Mouse (Mus musculus) small intestine, adult 2 months (tissue): ENCODE data around the gene Hist1h3g. TPM values are rescaled to one million over a fixed set of nuclear protein-coding genes. Genes with fewer than 3 reads are reported as not detected.

Source experiments
- H3K27ac ChIP-seq: fragments of 200-500 bp; 2 replicates; pipeline ENCODE4 v1.5.1; 2012; ENCODE audit warnings: low read depth, low read length, control low read depth, inconsistent platforms; ENCODE audit not compliant: insufficient read depth
- H3K27me3 ChIP-seq: fragments of 200-500 bp; 2 replicates; pipeline ENCODE4 v1.6.1; 2012; ENCODE audit warnings: mild to moderate bottlenecking, moderate library complexity, low read length, inconsistent platforms; ENCODE audit not compliant: control insufficient read depth, insufficient read depth
- H3K36me3 ChIP-seq: fragments of 200-500 bp; 2 replicates; pipeline ENCODE4 v1.6.1; 2012; ENCODE audit warnings: mild to moderate bottlenecking, low read length, control low read depth, inconsistent platforms; ENCODE audit not compliant: control insufficient read depth, insufficient read depth
- H3K4me1 ChIP-seq: fragments of 200-500 bp; 2 replicates; pipeline ENCODE4 v1.6.1; 2012; ENCODE audit warnings: low read length, inconsistent platforms, mixed read lengths; ENCODE audit not compliant: control insufficient read depth, insufficient read depth, insufficient read length
- H3K4me3 ChIP-seq: fragments of 200-500 bp; 2 replicates; pipeline ENCODE4 v1.5.1; 2012; ENCODE audit warnings: low read depth, mild to moderate bottlenecking, control low read depth, inconsistent platforms, low read length, moderate library complexity
- CTCF ChIP-seq: fragments of 200-500 bp; IDR thresholded peaks from 2 replicates; pipeline ENCODE4 v1.5.1; 2012; ENCODE audit warnings: low read depth, mild to moderate bottlenecking, control low read depth, inconsistent platforms, low read length, moderate library complexity, mixed read lengths; ENCODE audit not compliant: insufficient replicate concordance, insufficient read length; ENCODE audit errors: extremely low read depth
- POLR2A ChIP-seq: fragments of 200-500 bp; IDR thresholded peaks from 2 replicates; pipeline ENCODE4 v1.6.1; 2012; ENCODE audit warnings: low read depth, mild to moderate bottlenecking, control low read depth, inconsistent platforms, low read length, moderate library complexity
- WGBS: fragments of 180-500 bp; shearing (Covaris S2); methylation state at CpG from one replicate; pipeline ENCODE4 v1.1.7; 2018; 5-methylcytosine and 5-hydroxymethylcytosine counted together
- polyA plus RNA-seq: library from polyadenylated mRNA; depleted of rRNA; stranded (reverse); fragments of >200 nt; gene quantifications from 2 replicates; pipeline ENCODE4 v1.2.3, GENCODE M21; 2012

The Hist1h3g gene
- polyA plus RNA-seq, 1 experiment: 65.8 TPM

- Histone ChIP-seq H3K36me3 (no peaks in the 10 kb centered on the region), H3K4me1 (no peaks in the 10 kb centered on the region), H3K4me3 (no peak overlapping the region), H3K27me3 (no peaks in the 10 kb centered on the region), H3K27ac (no peak overlapping the region)
- TF ChIP-seq CTCF: no peak
- WGBS: 19% methylated on average over 5 of the region's 5 CpGs
Measured at GRCm38 (mm10) chr13:23523976-23524375, 11.2 kb upstream of the Hist1h3g start.

GRCm38 (mm10) chr13:23524654-23525053 is 10.6 kb upstream of the Hist1h3g start:
- Histone ChIP-seq H3K27me3 (no peaks in the 10 kb centered on the region), H3K4me1 (no peaks in the 10 kb centered on the region), H3K4me3 (no peak overlapping the region), H3K27ac (no peak overlapping the region), H3K36me3 (no peaks in the 10 kb centered on the region)
- 13% methylated on average over 5 of the region's 5 CpGs for WGBS
- TF ChIP-seq POLR2A (no peak), CTCF (peak; percentile 89; the same call in 1 of the 2 replicates)

- H3K4me1 ChIP-seq: no peaks in the 10 kb centered on the region
- no peak overlapping the region for H3K4me3 ChIP-seq
- TF ChIP-seq CTCF: no peak
- TF ChIP-seq POLR2A: no peak
- H3K27ac ChIP-seq: no peak overlapping the region
- no peaks in the 10 kb centered on the region for H3K27me3 ChIP-seq
- no peaks in the 10 kb centered on the region for H3K36me3 ChIP-seq
- 11% methylated on average over 10 of the region's 10 CpGs for WGBS
Measured at GRCm38 (mm10) chr13:23525901-23526300, 9.3 kb upstream of the Hist1h3g start.

GRCm38 (mm10) chr13:23526312-23526711 is 8.9 kb upstream of the Hist1h3g start:
- WGBS: 2% methylated on average over 17 of the region's 17 CpGs
- Histone ChIP-seq H3K4me3 (no peak overlapping the region), H3K4me1 (no peaks in the 10 kb centered on the region), H3K27me3 (no peaks in the 10 kb centered on the region), H3K36me3 (no peaks in the 10 kb centered on the region), H3K27ac (no peak overlapping the region)
- TF ChIP-seq CTCF: no peak
- TF ChIP-seq POLR2A: no peak

- 89% methylated on average over 5 of the region's 5 CpGs for WGBS
- no peaks in the 10 kb centered on the region; the same call in 1 of the 2 replicates for H3K4me1 ChIP-seq
- H3K27me3 ChIP-seq: no peaks in the 10 kb centered on the region
- no peak for TF ChIP-seq POLR2A
- no peak overlapping the region for H3K4me3 ChIP-seq
- H3K36me3 ChIP-seq: no peaks in the 10 kb centered on the region
- no peak overlapping the region for H3K27ac ChIP-seq
Measured at GRCm38 (mm10) chr13:23529005-23529404, 6.2 kb upstream of the Hist1h3g start.

- TF ChIP-seq CTCF (no peak), POLR2A (no peak)
- Histone ChIP-seq H3K27ac (no peak overlapping the region), H3K4me1 (peaks cover 3% of the 10 kb centered on the region; the same call in 1 of the 2 replicates), H3K36me3 (no peaks in the 10 kb centered on the region), H3K4me3 (no peak overlapping the region), H3K27me3 (no peaks in the 10 kb centered on the region)
- 21% methylated on average over 2 of the region's 2 CpGs for WGBS
Measured at GRCm38 (mm10) chr13:23529480-23530165, 5.6 kb upstream of the Hist1h3g start.

- under 1% methylated on average over 20 of the region's 20 CpGs for WGBS
- H3K4me3 ChIP-seq: peak overlapping the region; percentile 66
- peak overlapping the region; percentile 99 for H3K27ac ChIP-seq
- H3K4me1 ChIP-seq: peaks cover 4% of the 10 kb centered on the region; the same call in 1 of the 2 replicates
- no peaks in the 10 kb centered on the region for H3K27me3 ChIP-seq
- TF ChIP-seq POLR2A (no peak), CTCF (no peak)
- H3K36me3 ChIP-seq: no peaks in the 10 kb centered on the region
Measured at GRCm38 (mm10) chr13:23530181-23530900, 4.9 kb upstream of the Hist1h3g start.
